Mouse (Mus musculus) macrophage (primary cell): ENCODE data around the gene Lgals2. TPM values are rescaled to one million over a fixed set of nuclear protein-coding genes. Genes with fewer than 3 reads are reported as not detected.

Experiments
- H3K27ac ChIP-seq: fragments of 350-480 bp; formaldehyde crosslinking; 2 replicates; pipeline ENCODE4 v1.9.0; 2021
- H3K36me3 ChIP-seq: fragments of 350-480 bp; formaldehyde crosslinking; 2 replicates; pipeline ENCODE4 v1.9.0; 2021; ENCODE audit errors: inconsistent target
- H3K4me3 ChIP-seq: fragments of 350-480 bp; formaldehyde crosslinking; 2 replicates; pipeline ENCODE4 v1.9.0; 2021; ENCODE audit errors: inconsistent target
- H3K79me2 ChIP-seq: fragments of 350-480 bp; formaldehyde crosslinking; 2 replicates; pipeline ENCODE4 v1.9.0; 2021; ENCODE audit errors: inconsistent target
- WGBS: methylation state at CpG from one replicate; pipeline ENCODE4 v1.1.7; 2026; ENCODE audit warnings: inconsistent platforms; ENCODE audit not compliant: missing documents; 5-methylcytosine and 5-hydroxymethylcytosine counted together
- polyA plus RNA-seq: library from polyadenylated mRNA; stranded (reverse); fragments of 250-400 nt; gene quantifications from 3 replicates; pipeline ENCODE4 v1.2.4, GENCODE M21; 2018; ENCODE audit warnings: inconsistent platforms

The Lgals2 gene
- polyA plus RNA-seq, 1 experiment from 2014 or later = not detected

- Histone ChIP-seq H3K79me2 (no peaks in the 10 kb centered on the region), H3K36me3 (no peaks in the 10 kb centered on the region), H3K27ac (no peak overlapping the region), H3K4me3 (no peak overlapping the region)
- 100% methylated on average over 1 of the region's 1 CpGs for WGBS
Observed at GRCm38 (mm10) chr15:78829636-78830035, 25.7 kb downstream of the Lgals2 start.

- no peak overlapping the region for H3K4me3 ChIP-seq
- no peaks in the 10 kb centered on the region for H3K79me2 ChIP-seq
- WGBS = 12% methylated on average over 5 of the region's 5 CpGs
- no peak overlapping the region for H3K27ac ChIP-seq
- no peaks in the 10 kb centered on the region for H3K36me3 ChIP-seq
Observed at GRCm38 (mm10) chr15:78828315-78828714, 27.0 kb downstream of the Lgals2 start.

DNA sequence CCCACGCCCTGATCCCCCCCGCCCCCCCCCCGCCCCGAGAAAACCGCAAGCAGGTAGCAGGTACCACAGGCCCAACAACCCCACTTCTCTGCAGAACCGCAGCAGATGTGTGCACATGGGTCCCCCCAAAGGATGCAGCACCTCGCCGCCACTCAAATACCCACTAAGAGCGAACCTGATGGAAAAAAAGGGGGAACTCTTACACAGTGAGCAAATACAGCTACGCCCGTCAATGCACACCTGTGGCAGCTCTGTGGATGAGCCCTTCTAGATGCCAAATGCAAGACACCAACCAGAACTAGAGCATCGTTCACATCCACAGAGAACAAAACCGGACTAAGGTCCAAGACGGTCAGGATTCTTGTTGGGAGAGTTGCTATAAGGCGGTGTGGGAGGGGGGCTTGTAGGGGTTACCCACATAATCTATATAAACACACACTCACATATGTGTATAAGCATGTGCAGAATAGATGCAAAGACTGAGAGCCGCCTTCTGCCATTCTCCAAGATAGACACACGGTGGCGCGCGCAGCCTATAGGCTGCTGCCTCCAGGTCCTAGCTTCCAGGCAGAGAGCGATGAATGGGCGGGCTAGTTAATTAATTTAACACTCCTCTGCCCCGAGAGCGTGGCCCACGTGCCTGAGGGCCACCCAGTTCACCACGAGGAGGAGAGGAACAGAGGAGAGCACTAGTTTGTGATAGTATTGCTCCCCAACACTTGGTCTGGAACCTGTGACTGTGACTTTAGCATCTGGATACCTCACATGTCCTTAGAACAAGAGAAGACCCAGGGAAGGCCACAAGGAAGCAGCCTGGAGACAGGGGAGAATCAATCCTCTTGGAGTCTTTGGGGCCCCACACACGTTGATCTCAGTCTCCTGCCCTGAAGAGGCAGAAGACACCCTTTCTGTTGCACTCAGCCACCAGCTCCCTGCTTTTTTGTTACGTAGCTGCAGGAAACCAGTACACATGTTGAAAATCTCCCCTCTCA is 28.8 kb downstream of the Lgals2 start:
- WGBS = 13% methylated on average over 25 of the region's 28 CpGs
- H3K79me2 ChIP-seq = no peaks in the 10 kb centered on the region
- H3K27ac ChIP-seq = no peak overlapping the region
- H3K36me3 ChIP-seq = no peaks in the 10 kb centered on the region
- H3K4me3 ChIP-seq = no peak overlapping the region

- 38% methylated on average over 6 of the region's 6 CpGs for WGBS
- no peaks in the 10 kb centered on the region for H3K79me2 ChIP-seq
- no peak overlapping the region for H3K4me3 ChIP-seq
- H3K36me3 ChIP-seq = no peaks in the 10 kb centered on the region
- H3K27ac ChIP-seq = no peak overlapping the region
Observed at GRCm38 (mm10) chr15:78816074-78816391, 39.3 kb downstream of the Lgals2 start.

- Histone ChIP-seq H3K4me3 (no peak overlapping the region), H3K27ac (no peak overlapping the region), H3K79me2 (no peaks in the 10 kb centered on the region), H3K36me3 (no peaks in the 10 kb centered on the region)
- WGBS = 13% methylated on average over 11 of the region's 11 CpGs
Observed at GRCm38 (mm10) chr15:78815314-78816073, 39.8 kb downstream of the Lgals2 start.

- Histone ChIP-seq H3K4me3 (no peak overlapping the region), H3K36me3 (no peaks in the 10 kb centered on the region), H3K27ac (no peak overlapping the region), H3K79me2 (no peaks in the 10 kb centered on the region)
- WGBS = 96% methylated on average over 4 of the region's 4 CpGs
Observed at GRCm38 (mm10) chr15:78813603-78814002, 41.7 kb downstream of the Lgals2 start.

DNA sequence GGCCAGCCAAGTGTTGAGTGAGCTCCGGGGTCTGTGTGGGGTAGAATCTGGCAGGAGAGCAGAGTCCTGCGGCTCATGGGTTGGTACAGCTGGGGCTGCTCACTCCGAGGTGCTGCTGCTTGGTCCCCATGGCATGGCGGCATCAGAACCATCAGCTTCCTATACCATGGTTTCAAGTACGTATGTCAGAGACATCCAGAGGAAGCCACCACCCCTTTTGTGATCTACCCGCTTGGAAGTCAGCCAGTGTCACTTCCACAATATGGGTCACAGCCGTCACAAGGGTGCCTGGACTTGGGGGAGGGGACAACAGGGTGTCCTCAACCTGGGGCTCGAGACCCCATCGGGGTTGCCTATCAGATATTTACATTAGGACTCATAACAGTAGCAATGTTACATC is 45.2 kb downstream of the Lgals2 start:
- H3K4me3 ChIP-seq = no peak overlapping the region
- H3K79me2 ChIP-seq = no peaks in the 10 kb centered on the region
- no peak overlapping the region for H3K27ac ChIP-seq
- WGBS = 24% methylated on average over 9 of the region's 9 CpGs
- no peaks in the 10 kb centered on the region for H3K36me3 ChIP-seq

DNA sequence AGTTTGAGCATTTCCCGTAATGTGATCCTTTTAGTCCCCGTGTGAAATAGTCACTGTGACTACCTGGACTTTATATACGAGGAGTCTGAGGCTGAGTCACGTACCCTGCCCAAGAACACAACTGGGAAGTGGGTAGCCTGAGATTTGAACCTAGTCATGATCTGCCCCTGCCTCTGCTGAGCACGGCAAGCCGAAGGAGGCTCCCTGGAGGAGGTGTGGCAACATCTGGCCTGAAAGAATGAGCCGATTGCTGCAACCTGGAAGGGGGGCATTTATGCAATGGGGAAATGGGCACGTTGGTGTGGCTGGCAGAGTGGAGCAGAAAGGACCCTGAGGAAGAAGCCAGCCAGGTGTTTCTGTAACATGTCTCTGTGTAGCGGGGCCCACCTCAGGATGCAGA is 45.6 kb downstream of the Lgals2 start:
- Histone ChIP-seq H3K79me2 (no peaks in the 10 kb centered on the region), H3K4me3 (no peak overlapping the region), H3K27ac (no peak overlapping the region), H3K36me3 (no peaks in the 10 kb centered on the region)
- 27% methylated on average over 9 of the region's 9 CpGs for WGBS

DNA sequence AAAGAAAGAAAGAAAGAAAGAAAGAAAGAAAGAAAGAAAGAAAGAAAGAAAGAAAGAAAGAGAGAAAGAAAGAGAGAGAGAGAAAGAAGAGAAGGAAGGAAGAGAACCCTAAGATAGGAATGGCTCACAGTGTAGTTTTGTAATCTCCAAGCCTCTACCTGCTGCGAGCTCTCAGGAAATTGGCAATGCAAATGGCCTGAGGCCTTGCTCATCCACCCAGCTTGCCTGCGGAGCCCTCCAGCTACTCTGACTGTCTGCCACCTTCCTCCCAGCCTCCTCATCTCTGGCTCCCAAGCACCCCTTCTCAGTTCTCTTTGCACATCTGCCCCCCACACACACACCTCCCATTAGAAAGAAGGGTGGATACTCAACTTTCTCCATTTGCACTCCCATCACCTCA is 46.3 kb downstream of the Lgals2 start:
- WGBS = 85% methylated on average over 2 of the region's 2 CpGs
- H3K27ac ChIP-seq = no peak overlapping the region
- H3K36me3 ChIP-seq = no peaks in the 10 kb centered on the region
- H3K4me3 ChIP-seq = no peak overlapping the region
- H3K79me2 ChIP-seq = no peaks in the 10 kb centered on the region

GRCm38 (mm10) chr15:78807141-78807540 is 48.2 kb downstream of the Lgals2 start:
- no peaks in the 10 kb centered on the region for H3K36me3 ChIP-seq
- no peaks in the 10 kb centered on the region for H3K79me2 ChIP-seq
- WGBS = 92% methylated on average over 3 of the region's 3 CpGs
- H3K27ac ChIP-seq = no peak overlapping the region
- no peak overlapping the region for H3K4me3 ChIP-seq

- no peak overlapping the region for H3K27ac ChIP-seq
- H3K36me3 ChIP-seq = no peaks in the 10 kb centered on the region
- 90% methylated on average over 1 of the region's 2 CpGs for WGBS
- H3K4me3 ChIP-seq = no peak overlapping the region
- H3K79me2 ChIP-seq = no peaks in the 10 kb centered on the region
Observed at GRCm38 (mm10) chr15:78806614-78807013, 48.7 kb downstream of the Lgals2 start.

DNA sequence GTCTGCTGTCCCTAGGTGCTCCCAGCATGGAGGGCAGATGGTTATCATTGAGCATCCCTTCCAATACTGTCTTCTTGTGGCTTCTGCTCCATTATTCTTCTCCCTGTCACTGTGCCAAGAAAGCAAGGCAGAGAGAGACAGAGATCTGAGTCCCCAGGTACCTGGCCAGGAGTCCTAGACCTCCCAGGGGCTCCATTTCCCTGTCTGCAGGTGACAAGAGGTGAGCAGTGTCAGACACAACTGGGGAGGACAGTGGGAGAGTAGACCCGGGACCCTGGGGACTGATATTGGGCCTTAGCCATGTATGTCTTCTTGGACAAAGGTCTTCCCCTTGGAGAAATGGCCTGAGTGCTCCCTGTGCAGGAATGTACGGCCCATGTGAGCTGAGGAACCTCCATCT is 50.0 kb downstream of the Lgals2 start:
- H3K79me2 ChIP-seq = no peaks in the 10 kb centered on the region
- H3K36me3 ChIP-seq = no peaks in the 10 kb centered on the region
- WGBS = 96% methylated on average over 2 of the region's 2 CpGs
- H3K4me3 ChIP-seq = no peak overlapping the region
- no peak overlapping the region for H3K27ac ChIP-seq

DNA sequence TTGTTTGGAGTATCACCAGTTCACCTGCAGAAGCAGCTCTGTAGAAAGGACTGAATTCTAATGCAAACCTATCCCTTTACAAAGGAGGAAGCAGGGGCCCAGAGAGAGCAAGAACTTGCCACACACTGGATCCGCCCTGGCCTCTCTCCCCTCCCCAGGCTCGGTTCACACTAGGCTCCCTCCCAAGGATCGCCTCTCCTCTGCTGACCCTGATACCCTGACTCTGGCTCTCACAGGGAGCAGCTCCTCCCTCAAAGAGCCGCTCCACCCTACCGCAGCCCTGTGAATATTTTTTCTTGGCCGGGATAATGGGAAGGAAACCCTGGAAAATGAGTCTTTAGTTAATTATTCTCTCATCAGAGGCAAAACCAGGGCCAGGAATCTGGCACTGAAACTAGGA is 51.0 kb downstream of the Lgals2 start:
- Histone ChIP-seq H3K27ac (no peak overlapping the region), H3K79me2 (no peaks in the 10 kb centered on the region), H3K36me3 (no peaks in the 10 kb centered on the region), H3K4me3 (no peak overlapping the region)
- 43% methylated on average over 6 of the region's 6 CpGs for WGBS

- Histone ChIP-seq H3K27ac (no peak overlapping the region), H3K79me2 (no peaks in the 10 kb centered on the region), H3K4me3 (no peak overlapping the region), H3K36me3 (no peaks in the 10 kb centered on the region)
- 49% methylated on average over 8 of the region's 8 CpGs for WGBS
Observed at GRCm38 (mm10) chr15:78803499-78803900, 51.8 kb downstream of the Lgals2 start.

DNA sequence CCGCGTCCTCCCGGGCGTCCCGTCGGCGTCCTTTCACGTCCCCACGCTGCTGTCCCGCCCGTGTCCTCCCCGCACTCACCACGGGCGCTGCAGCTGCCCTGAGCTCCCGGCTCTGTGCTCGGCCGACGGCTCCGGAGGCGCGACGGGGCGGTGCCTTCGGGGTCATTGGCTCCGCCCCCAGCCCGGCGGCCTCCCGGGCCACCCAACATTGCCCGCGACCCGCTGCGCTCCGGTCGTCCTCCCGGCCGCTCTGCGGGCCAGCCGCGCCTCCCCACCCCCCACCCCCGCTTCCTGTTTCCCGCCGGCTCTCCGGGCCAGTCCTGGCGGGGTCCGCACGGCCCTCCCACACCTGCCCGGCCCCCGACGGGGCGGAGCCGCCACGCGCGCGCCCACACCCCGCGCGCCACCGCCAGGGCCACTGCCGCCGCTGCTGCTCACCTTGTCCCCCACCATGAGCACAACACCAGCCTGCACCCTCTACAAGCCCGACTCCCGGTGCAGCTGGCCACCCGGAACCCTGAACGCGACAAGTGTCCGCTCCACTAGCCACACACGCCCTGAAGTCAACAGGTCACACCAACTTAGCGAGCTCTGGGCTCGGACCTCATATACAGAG is 52.4 kb downstream of the Lgals2 start, which contains the start of gene Card10:
TSS of gene Card10 (minus strand) at position 267 of the 616 bp plus-strand sequence.
- no peak within 1 kb of the TSS for H3K4me3 ChIP-seq
- no peaks in the 10 kb centered on the region for H3K79me2 ChIP-seq
- no peak within 1 kb of the TSS for H3K27ac ChIP-seq
- H3K36me3 ChIP-seq = no peaks in the 10 kb centered on the region
- 5% methylated on average over 61 of the region's 70 CpGs for WGBS
